Mouse (Mus musculus): Measurements from ENCODE around the gene Ccr5.
A peak's percentile ranks its signal among the peaks of the same experiment; 100 is the strongest.

The Ccr5 gene

DNA sequence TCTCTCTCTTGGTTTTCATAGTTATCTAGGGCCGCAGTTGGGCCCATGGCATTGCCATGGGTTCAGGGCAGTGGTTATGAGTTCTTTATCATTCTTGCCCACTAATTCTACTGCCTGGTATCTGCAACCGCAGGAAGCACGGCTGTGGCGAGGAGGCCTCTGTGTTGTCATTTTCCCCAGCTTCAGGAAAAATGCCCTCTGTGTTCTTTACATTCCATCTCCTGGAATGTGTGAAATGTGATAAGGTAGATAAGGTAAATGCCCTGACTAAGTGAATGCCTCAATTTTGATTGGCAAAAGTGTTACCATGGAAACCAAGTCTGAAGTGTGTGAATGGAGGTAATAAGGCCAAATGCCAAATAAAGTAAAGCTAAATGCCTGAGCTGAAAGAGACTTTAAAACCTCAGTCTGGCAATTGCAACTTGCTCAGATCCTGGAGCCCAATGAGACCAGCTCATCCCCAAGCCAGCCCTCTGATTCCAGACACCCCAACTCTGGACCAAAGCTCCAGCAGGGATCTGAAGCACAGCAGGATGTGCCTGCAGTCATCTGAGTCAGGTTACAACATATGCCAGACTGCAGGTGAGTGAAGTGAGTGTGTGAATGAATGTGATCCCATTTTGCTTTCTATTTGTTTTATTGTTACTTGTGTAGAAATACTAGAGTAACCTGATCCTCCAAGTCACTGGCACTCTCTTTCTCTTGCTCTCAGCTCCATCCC lies 16.9 kb downstream of the Ccr5 start:
- DNase-seq (ENCODE audit: low read depth, low spot score), result peak; percentile 45

GRCm38 (mm10) chr9:124143678-124144077 lies 22.3 kb downstream of the Ccr5 start:
- no peak for DNase-seq (ENCODE audit: low read depth, low spot score)

DNA sequence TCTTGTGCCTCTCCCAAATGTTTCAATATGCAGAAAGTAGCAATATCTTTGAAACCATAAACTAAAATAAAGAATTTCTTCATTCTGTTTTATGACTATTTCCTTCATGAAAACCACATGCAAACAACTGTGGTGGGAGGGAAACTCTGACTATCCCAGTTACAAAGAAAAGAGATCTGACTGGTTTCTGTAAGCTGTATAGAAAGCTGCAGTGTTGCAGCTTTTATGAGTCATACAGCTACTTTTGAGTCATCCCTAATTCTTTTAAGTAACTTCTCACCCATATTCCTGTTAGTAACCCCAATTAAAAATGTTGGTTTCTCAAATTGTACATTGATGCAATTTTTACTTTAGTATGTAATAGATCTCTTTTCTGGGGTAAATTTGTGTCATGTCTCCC lies 25.0 kb downstream of the Ccr5 start:
- no peak for DNase-seq (ENCODE audit: low read depth, low spot score)

Data from c-Kit-negative CD71-positive TER-119-positive erythroid progenitor cells, embryonic 14.5 days (primary cell).